Mouse (Mus musculus): ENCODE results near the gene Gale.

DNA sequence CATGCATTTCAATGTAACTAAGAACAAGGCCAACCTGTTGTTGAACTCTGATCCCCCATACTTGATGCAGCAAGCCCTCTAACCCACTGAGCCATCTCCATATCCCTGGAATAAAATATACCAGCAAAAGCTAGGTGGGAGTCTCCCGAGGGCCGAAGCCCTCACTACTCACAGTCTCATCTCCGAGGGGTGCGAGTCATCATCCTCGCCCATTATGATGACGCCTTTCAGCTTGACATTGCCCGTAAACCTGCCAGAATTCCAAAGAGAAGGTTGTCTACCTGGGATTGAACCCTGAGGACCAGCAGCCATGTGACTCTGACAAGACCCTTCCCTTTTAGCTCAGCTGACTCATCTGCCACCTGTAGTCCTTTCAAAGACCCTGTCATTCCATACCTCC, 22.2 kb downstream of the Gale start:
- TF ChIP-seq EP300 (IDR thresholded peaks at IDR 0.05; ENCODE audit: low read depth): no peak
- no peak for TF ChIP-seq CTCF (IDR thresholded peaks at IDR 0.05; ENCODE audit: low read depth)
